Mouse (Mus musculus) adrenal gland, postnatal 4 days (tissue): ENCODE data around the gene Ssbp3. TPM values are rescaled to one million over a fixed set of nuclear protein-coding genes. Genes with fewer than 3 reads are reported as not detected.

Source experiments
- DNase-seq, 2 experiments: peaks; one replicate each; pipeline ENCODE4 v3.0.0; 2021 to 2022; ENCODE audit warnings: low spot score in 2 of 2, mixed read lengths in 2 of 2
- total RNA-seq, 2 experiments: library from RNA; stranded (reverse); gene quantifications; 2 replicates each; pipeline ENCODE4 v1.2.3; 2021

The Ssbp3 gene
- total RNA-seq, 2 experiments from 2014 or later = 95.2 to 103 TPM

DNA sequence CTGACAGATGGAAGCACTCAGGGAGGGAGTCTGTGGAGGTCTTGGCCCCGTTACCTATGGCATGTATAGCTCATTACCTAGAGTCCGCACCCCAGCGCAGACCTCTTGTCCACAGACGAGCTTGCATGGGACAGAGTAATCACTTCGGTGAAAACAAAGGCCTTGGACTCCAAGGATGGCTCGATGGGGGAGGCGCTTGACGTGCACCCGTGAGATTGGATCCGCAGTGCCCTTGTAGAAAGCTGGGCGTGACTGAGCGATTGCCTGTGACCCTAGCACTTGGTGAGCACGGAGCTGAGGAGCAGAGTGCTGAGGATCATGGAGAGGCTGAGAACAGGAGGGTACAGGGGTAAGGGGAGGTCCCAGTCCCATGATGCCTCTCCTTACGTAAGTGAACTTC is 181.2 kb downstream of the Ssbp3 start:
- peak in 1 of 2 experiments; percentile 44 for DNase-seq

DNA sequence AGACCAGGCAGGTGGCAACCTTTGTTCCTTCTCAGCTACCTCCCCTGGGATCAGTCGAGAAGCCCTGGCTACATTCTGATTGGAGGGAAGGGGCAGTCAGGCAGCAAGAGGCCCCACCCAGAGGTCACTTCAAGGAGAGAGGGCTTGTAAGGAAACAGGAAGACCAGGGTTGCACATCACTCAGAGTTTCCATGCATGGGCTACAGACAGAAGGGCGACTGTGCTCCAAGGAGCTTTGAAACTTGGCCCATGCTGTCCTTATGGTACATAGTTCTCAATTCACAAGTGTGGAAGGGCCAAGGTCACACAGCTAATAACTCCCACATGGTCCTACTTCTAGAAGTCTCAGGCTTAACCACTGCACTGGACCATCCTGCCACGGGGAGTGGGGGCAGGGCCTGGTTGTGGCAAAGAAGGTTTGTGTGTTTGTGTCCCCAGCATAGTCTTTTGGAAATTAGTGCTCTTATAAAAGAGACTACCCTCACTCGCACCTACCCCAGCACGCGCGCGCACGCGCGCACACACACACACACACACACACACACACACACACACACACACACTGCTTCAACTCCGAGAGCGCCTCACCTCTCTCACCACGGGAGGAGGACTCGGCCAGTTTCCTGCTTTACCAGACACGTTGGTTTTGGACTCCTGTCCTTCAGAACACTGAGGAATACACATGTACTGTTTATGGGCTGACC is 184.1 kb downstream of the Ssbp3 start:
- DNase-seq = no peak

DNA sequence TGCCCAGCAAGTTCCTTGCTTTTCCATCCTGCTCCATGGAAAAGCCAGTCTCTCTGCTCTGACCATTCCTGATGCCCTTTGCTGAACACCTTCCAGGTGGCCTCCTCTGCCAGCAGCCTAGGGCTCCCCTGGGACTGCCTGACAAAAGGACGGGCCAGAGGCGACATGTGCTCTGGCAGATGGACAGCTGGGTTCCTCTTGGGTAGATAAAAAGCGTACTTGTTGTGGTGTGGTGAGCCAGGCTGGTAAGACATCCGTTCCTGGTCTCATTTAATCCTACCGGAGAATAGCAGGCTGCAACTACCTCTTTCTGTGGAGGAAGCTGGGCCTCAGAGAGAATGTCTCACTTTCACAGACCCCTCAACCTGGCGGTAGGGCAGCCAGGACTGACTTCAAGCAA is 185.5 kb downstream of the Ssbp3 start:
- DNase-seq = no peak

DNA sequence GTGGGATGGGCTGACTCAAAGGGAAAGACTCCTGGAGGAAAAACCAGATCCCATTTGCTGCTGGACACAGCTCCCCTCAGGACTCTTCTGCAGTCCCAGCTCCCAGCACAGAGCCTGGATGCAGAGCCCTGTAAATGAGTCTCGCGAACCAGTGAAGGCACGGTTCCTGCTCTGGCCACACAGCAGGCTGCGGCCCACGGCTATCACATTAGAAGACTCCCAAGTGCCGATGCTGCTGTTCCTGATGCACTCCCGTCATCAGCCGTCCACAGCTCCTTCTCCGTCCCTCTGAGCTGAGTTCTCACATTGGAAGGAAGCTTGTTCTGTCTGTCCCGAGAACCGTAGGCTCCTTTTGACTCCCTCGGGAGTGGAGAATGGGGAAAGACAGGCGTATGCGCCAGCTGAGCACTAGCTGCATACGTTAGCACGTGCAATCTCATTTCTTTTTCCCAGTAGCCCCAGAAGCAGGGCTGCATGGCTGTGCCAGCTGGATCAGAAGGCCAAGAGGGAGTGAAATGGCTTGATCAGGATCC is 186.4 kb downstream of the Ssbp3 start, which contains the start of gene Cdcp2:
Gene Cdcp2 (plus strand): TSS at position 51 of the 533 bp plus-strand sequence.
- DNase-seq = no peak

DNA sequence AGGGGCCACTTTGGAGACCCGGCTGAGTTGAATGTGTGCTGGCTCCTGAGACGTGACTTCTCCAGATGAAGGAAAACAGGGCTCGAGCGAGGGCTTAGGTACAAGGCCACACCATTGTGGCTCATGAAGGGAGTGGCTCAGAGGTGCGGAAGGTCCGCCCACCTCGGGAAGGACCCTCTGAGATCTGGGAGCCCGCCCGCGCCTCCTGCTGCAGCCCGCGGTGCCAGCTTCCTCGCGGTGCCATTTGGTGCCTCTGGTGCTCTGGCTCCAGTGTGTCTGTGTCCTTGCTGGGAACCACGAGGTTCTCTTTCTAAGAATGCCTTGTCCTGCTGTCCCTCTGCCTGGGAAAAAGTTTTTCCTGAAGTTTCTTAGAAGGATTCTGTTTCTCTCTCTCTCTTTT is 187.4 kb downstream of the Ssbp3 start:
- no peak for DNase-seq

DNA sequence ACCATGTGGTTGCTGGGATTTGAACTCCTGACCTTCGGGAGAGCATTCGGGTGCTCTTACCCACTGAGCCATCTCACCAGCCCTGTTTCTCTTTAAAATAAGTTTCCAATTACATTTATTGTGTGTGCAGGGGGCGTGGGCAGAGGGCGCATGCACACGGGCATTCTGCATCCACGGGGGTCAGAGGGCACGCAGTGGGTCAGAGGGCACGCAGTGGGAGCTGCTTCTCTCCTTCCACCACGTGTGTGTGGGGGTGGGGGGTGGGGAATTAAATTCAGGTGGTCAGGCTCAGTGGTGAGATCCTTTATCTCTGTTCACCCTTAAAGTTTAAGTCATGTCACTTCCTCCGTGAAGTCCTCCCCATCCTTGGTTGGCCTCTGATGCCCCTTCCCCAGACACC is 187.9 kb downstream of the Ssbp3 start:
- no peak for DNase-seq

DNA sequence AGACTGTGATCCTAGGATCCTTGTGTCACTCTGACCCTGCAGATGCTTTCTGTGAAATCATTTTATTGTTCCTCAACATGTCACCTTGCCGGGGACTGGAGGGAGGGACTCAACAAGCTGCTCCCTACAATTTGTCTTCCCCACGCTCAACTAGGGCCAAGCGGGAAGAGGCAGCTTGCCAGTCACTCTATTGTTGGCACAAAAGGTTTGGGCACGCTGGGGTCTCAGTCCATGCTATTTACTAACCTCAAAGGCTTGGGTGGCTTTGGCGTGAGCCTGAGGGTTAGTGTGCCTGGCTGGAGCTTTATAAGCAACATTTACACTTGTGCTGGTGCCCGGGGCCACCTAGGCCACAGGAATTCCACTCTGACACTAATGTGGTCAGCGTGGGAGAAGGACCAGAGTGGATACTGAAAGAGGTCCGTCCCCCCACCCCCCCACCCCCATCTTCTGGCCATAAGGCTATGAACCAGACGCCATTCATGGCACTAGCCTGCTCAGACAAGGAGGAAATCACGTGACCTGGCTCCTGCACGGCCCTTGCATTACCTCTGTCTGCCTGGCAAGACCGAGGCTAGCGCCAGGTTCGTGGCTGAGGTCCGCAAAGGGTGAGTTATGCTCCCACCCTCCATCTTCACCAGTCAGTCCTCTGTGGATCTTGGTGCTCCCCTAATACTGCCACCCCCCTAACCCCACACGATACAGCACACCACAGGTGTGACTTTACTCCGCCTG is 188.5 kb downstream of the Ssbp3 start:
- no peak for DNase-seq

Other genes with a start within 250 kb of the Ssbp3 start
- gene Ttc4, start 231.8 kb upstream of the Ssbp3 start, total RNA-seq = 10 to 100 TPM; 36.2 to 38.3 TPM
- gene Mroh7, start 179.8 kb upstream of the Ssbp3 start, total RNA-seq = 1 to 10 TPM; 2.7 to 3.2 TPM
- gene Fam151a, start 176.8 kb upstream of the Ssbp3 start, total RNA-seq = 1 to 10 TPM in 1 of 2 experiments, under 1 TPM in 1; 0.48 to 5.2 TPM
- gene Acot11, start 105.7 kb upstream of the Ssbp3 start, total RNA-seq = 1 to 10 TPM; 6.1 to 7.4 TPM
- 100 to 1,000 TPM; 104 to 108 TPM for gene Mrpl37, start 156.2 kb downstream of the Ssbp3 start, total RNA-seq
- gene Cyb5rl, start 156.3 kb downstream of the Ssbp3 start, total RNA-seq = 10 to 100 TPM; 20.1 to 21.1 TPM
- under 1 TPM in 1 of 2 experiments, not detected in 1; 0.14 TPM for gene Cdcp2, start 186.2 kb downstream of the Ssbp3 start, total RNA-seq